Mouse (Mus musculus) embryonic stem cell, embryonic (primary cell): ENCODE measurements around the gene Ppm1h.
"Not testable (repeated sequence)": the region's sequence is repeated elsewhere in the genome, so short reads cannot be mapped to it uniquely, and the experiment has no call there.

Experiments used
- CTCF ChIA-PET, 4 experiments: fragments of 300-600 bp in 2 of 4; fragments of 350-600 bp in 2 of 4; sonication (Branson Sonifier 250); formaldehyde crosslinking; loops; one replicate each; lab custom pipeline; 2022; ENCODE audit warnings: inconsistent platforms in 2 of 4; lab: Charles Lee
- POLR2A ChIA-PET, 4 experiments: fragments of 300-600 bp in 2 of 4; fragments of 350-600 bp in 2 of 4; sonication (Branson Sonifier 250); formaldehyde crosslinking; loops; one replicate each; lab custom pipeline; 2022; ENCODE audit warnings: antibody characterized with exemption in 4 of 4, inconsistent platforms in 1 of 4; lab: Charles Lee

The Ppm1h gene

DNA sequence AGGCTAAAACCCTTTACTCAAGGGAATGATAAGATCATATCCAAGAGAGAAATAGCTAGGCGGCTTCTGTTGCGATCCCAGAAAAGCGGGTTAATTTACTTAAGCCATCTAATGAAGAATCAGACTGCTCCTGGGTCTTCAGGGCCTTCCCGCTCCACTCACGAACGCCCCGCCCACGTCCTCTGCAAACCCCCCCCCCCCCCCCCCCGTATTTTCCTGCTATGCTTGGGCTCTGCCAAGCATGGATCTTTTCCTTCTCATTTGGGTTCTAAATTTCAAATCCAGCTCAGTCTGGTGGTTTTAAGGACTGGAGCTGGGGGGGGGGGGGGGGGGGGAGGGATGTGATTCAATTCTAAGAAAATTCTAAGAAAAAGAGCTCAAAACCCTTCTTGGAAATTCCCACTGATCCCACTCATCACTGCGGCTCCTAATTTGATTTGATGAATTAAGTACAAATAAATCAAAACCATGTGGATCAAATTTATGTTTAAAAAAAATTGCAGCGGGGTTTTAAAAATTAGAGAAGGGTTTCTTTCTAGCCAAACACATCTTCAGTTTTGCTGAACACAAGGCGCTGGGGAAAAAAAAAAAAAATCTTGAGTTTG, 233.6 kb downstream of the Ppm1h start:
- ChIA-PET CTCF (interaction anchor here in 3 of 4 experiments (0.5 to 1.4 kb wide), 4 partner anchors 34 to 729 kb away, joined by 3 to 6 read pairs (median 4); no protein-coding TSS in a partner anchor), POLR2A (interaction anchor here in 2 of 4 experiments (0.5 to 1.6 kb wide), 4 partner anchors 14 to 364 kb away, joined by 3 to 6 read pairs (median 5); no protein-coding TSS in a partner anchor)

DNA sequence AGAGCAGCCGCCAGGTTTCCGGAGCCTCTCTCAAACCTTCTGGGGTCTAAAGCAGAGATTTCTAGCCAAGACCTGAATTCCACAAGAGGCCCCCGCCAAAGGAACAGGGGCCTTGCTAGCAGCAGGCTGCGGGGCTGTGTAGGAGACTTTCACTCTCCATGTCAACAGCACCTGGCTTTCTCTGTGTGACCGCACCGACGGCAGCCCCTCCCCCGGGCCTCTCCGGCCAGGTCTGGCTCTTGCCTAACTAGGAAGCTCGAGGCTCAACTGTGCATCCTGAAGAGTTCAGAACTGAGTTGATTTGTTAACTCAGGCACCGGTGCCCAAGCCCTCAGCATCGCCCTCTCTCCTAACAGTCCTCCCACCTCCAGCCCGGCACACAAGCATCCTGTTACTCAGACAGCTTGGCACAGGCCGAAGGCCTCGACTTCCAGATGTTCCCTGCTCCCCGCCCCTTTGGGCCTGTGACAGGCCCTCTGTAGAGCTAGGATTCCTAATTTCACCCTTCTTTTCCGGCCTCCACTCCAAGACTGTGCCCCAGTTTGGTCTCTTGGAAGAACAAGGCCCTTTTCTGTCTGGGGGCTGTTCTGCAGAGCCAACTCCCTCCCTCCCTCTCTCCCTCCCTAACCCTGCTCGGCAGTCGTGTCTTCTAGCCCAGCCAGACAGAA, 234.3 kb downstream of the Ppm1h start:
- ChIA-PET CTCF (interaction anchor here (0.6 to 1.4 kb wide), 6 partner anchors 49 to 730 kb away, joined by 3 to 4 read pairs (median 3); no protein-coding TSS in a partner anchor), POLR2A (interaction anchor here in 3 of 4 experiments (0.5 to 1.6 kb wide), 5 partner anchors 12 to 285 kb away, joined by 3 to 6 read pairs (median 3); no protein-coding TSS in a partner anchor)

DNA sequence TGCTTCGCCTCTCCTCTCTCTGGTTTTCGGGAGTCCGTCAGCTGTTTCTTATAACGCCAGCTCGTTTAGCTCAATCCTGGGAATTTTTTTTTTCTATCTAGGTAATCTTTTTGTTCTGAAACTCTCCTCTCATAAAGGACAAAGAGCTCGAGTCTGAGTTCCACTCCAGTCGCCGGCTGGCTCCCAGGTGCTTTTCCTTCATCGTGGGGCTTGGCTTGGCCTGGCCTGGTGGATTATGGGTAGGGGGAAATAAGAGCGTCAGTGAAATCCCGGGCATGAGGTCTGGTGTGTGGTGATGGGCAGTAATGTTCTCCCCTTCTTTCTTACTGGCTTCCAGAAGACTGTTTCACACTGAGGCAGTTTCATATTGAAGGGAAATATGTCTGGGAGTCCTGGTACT, 234.8 kb downstream of the Ppm1h start:
- ChIA-PET CTCF (interaction anchor here (0.6 to 1.4 kb wide), 5 partner anchors 50 to 611 kb away, joined by 3 to 5 read pairs (median 3); no protein-coding TSS in a partner anchor), POLR2A (interaction anchor here in 2 of 4 experiments (1.0 to 1.6 kb wide), 3 partner anchors 13 to 32 kb away, joined by 3 to 5 read pairs (median 3); no protein-coding TSS in a partner anchor)

GRCm38 (mm10) chr10:122915905-122916304, 237.3 kb downstream of the Ppm1h start:
- ChIA-PET CTCF (no interaction called here), POLR2A (no interaction called here)

GRCm38 (mm10) chr10:122917648-122918324, 239.2 kb downstream of the Ppm1h start:
- ChIA-PET CTCF (no interaction called here), POLR2A (interaction anchor here in 2 of 4 experiments (0.5 to 0.6 kb wide), 2 partner anchors 13 to 15 kb away, joined by 3 read pairs; no protein-coding TSS in a partner anchor)

DNA sequence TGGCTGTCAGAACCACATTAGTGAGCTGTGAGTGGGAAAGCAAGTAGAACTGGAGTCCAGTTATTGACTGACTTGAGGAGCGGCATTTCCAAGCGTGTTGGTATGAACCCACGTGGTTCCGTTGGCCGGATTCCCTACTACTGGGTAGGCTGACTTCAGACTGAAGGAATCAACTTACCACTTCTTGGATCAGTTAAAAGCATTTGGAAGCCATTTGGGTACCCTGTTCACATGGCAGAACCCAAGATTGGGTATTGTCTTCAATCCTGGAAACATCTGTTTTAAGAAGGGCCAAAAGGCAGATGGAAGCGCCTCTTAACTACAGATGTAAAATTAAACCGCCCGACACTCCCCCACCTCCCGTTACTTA, 239.7 kb downstream of the Ppm1h start:
- POLR2A ChIA-PET = interaction anchor here in 2 of 4 experiments (0.5 to 0.6 kb wide), 2 partner anchors 12 to 14 kb away, joined by 3 read pairs; no protein-coding TSS in a partner anchor

DNA sequence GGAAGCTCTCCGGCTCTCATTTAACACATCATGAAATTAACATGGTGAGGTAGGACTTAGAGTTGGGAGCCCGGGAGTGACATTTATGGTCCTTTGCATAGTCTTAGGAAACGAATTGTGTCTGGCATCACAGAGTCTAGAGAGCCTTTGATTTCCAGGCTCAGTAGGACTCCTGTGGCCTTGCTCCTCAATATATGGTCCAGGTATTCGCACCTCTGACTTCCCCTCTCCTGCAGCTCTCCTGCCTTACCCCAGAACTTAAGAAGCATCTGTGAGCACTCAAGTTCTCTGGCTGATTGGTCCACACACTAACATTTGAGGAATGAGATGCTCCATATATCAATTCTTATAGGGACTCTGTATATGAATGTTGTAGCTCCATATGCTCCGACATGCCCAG, 240.2 kb downstream of the Ppm1h start:
- CTCF ChIA-PET = no interaction called here
- POLR2A ChIA-PET = no interaction called here

More for the DNA sequence above, 239.7 kb downstream of the Ppm1h start:
- CTCF ChIA-PET = no interaction called here

GRCm38 (mm10) chr10:122919416-122919815, 240.9 kb downstream of the Ppm1h start:
- ChIA-PET POLR2A (no interaction called here), CTCF (no interaction called here)

- POLR2A ChIA-PET = no interaction called here
- CTCF ChIA-PET = interaction anchor here in 1 of 4 experiments (0.9 kb wide), 1 partner anchor 25 kb away, joined by 3 read pairs; no protein-coding TSS in a partner anchor
Measured at GRCm38 (mm10) chr10:122920218-122920795, 241.7 kb downstream of the Ppm1h start.

DNA sequence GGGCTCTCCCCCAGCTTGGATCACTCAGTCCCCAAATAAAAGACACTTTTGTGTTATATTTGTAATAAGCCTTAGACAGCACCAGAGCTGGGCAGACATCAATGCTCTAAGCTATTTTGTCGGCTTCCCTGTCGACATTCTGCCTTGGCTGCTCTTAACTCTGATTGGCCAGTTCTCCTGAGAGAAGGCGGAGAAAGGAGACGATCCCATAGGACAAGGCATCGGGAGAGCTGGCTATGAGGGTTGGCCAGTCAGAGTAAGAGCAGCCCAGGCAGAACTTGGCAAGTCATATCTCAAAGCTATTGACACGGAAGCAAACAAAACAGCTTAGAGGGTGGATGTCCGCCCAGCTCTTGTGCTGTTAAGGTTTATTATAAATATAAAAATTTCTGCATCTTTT, 243.7 kb downstream of the Ppm1h start:
- CTCF ChIA-PET = interaction anchor here in 2 of 4 experiments (0.6 kb wide), 2 partner anchors 149 to 497 kb away, joined by 3 to 7 read pairs; no protein-coding TSS in a partner anchor
- POLR2A ChIA-PET = interaction anchor here in 1 of 4 experiments (0.6 kb wide), 1 partner anchor 38 kb away, joined by 4 read pairs; no protein-coding TSS in a partner anchor

GRCm38 (mm10) chr10:122924571-122924970, 246.0 kb downstream of the Ppm1h start:
- POLR2A ChIA-PET = not testable (repeated sequence)
- CTCF ChIA-PET = interaction anchor here in 1 of 4 experiments (0.6 kb wide), 1 partner anchor 239 kb away, joined by 3 read pairs; no protein-coding TSS in a partner anchor

- ChIA-PET CTCF (interaction anchor here in 1 of 4 experiments (0.6 kb wide), 1 partner anchor 438 kb away, joined by 3 read pairs; no protein-coding TSS in a partner anchor), POLR2A (interaction anchor here in 1 of 4 experiments (1.5 kb wide), 1 partner anchor 14 kb away, joined by 5 read pairs; no protein-coding TSS in a partner anchor)
Measured at GRCm38 (mm10) chr10:122926275-122926674, 247.7 kb downstream of the Ppm1h start.

GRCm38 (mm10) chr10:122930520-122930919, 252.0 kb downstream of the Ppm1h start:
- ChIA-PET POLR2A (interaction anchor here in 1 of 4 experiments (0.7 to 1.4 kb wide), 3 partner anchors 12 to 59 kb away, joined by 3 read pairs; no protein-coding TSS in a partner anchor), CTCF (interaction anchor here in 1 of 4 experiments (0.7 kb wide), 1 partner anchor 16 kb away, joined by 3 read pairs; no protein-coding TSS in a partner anchor)

- ChIA-PET CTCF (interaction anchor here in 3 of 4 experiments (0.5 to 1.6 kb wide), 4 partner anchors 15 to 127 kb away, joined by 4 to 9 read pairs (median 8); no protein-coding TSS in a partner anchor), POLR2A (interaction anchor here in 2 of 4 experiments (0.6 to 1.7 kb wide), 11 partner anchors 13 to 268 kb away, joined by 3 to 5 read pairs (median 3); no protein-coding TSS in a partner anchor)
Measured at GRCm38 (mm10) chr10:122931193-122931832, 252.8 kb downstream of the Ppm1h start.

- ChIA-PET POLR2A (interaction anchor here in 3 of 4 experiments (0.6 to 1.7 kb wide), 13 partner anchors 14 to 305 kb away, joined by 3 to 5 read pairs (median 3); no protein-coding TSS in a partner anchor), CTCF (interaction anchor here in 3 of 4 experiments (0.5 to 1.6 kb wide), 6 partner anchors 15 to 1419 kb away, joined by 3 to 9 read pairs (median 6); no protein-coding TSS in a partner anchor)
Measured at GRCm38 (mm10) chr10:122931851-122932550, 253.4 kb downstream of the Ppm1h start.

DNA sequence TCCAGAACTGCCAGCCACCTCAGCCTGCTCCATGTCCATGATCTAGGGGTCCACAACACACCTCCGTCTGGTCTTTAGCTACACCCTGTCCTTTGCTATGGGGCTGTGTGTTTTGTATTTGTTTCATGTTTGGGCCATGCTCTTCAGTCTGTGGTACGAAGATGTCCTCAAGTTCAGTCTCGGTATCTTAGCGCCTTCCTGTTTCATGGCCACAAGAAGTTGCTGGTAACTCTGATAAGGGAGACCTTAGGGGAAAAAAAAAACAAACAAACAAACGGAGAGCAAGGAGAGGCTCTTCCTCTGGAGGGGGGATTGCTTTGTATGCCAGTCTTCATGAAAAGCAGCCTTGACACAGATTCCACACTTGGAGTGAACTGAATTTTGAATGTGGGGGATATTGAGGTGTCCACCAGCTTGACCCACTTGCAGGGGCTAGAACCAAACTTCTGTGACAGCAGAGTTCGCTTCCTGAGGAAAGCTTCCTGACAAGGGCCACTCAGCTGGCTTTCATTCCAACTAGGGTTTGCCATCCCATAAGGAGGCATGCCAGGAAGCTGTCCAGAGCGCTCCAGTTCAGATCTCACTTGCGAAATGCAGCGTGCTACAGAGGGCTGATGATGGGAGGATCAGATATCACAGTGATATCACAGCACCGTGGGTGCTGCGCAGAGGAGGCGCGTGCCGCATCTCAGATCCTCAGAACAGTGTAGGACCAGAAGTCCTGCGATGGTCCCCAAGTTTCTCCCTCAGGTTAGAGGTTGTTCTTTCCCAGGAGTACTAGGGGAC, 254.7 kb downstream of the Ppm1h start:
- CTCF ChIA-PET = interaction anchor here in 1 of 4 experiments (1.6 kb wide), 1 partner anchor 54 kb away, joined by 3 read pairs; no protein-coding TSS in a partner anchor

More for the DNA sequence above, 254.7 kb downstream of the Ppm1h start:
- POLR2A ChIA-PET = interaction anchor here in 1 of 4 experiments (0.5 to 1.4 kb wide), 4 partner anchors 24 to 126 kb away, joined by 3 to 5 read pairs (median 4); no protein-coding TSS in a partner anchor
